Mouse (Mus musculus) heart, adult 2 months (tissue): Measurements from ENCODE around the gene Ercc6l.

Experiments
- CTCF ChIP-seq: fragments of 200-600 bp; IDR thresholded peaks from 2 replicates; pipeline ENCODE4 v1.8.1; 2022; ENCODE audit warnings: antibody characterized with exemption, mild to moderate bottlenecking, moderate library complexity
- POLR2A ChIP-seq: fragments of 200-500 bp; IDR thresholded peaks from 2 replicates; pipeline ENCODE4 v1.6.1; 2011; ENCODE audit warnings: mild to moderate bottlenecking, low read depth, low read length, control low read depth; ENCODE audit not compliant: insufficient read depth

DNA sequence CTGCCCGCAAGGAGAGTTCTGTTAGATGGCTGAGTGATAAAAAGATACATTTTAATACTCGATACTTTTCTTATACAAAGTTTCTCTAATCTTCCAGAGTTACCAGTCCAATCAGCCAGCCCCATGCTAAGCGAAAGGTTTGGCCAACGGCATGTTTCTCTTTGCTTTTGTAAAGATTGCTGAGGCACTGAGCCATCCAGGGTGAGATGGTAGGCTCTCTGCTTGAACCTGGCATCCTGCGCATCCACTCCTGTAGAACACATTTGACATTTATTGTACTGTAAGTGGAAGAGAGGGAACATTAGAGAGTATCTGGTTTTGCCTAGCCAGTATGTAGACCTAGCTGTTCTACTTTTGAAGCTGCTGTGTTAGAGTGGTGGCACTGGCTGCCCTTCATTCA lies 32.7 kb upstream of the Ercc6l start:
- TF ChIP-seq CTCF (no peak), POLR2A (no peak)
